Mouse (Mus musculus) CH12.LX (cell line): Measurements from ENCODE around the gene Olfr1344. TPM values are rescaled to one million over a fixed set of nuclear protein-coding genes. Genes with fewer than 3 reads are reported as not detected.

Experiments
- DNase-seq: peaks from one replicate; pipeline ENCODE4 v3.0.0-alpha.2; 2013; ENCODE audit errors: extremely low read depth
- H3K27ac ChIP-seq: 2 replicates; pipeline ENCODE4 v1.5.1; 2012; ENCODE audit warnings: low read depth, mild to moderate bottlenecking, control low read depth, moderate library complexity; ENCODE audit not compliant: insufficient read depth
- H3K27me3 ChIP-seq: replicated peaks from 2 replicates; pipeline ENCODE3; 2012; ENCODE audit warnings: inconsistent platforms
- H3K36me3 ChIP-seq, 2 experiments: replicated peaks in 1 of 2; 2 replicates each; pipeline versions ENCODE3 to v1.6.1; 2012; ENCODE audit warnings: inconsistent platforms in 1 of 2, low read length in 1 of 2, mild to moderate bottlenecking in 1 of 2, mixed read lengths in 1 of 2, moderate library complexity in 1 of 2; ENCODE audit not compliant: control insufficient read depth in 1 of 2, insufficient read depth in 1 of 2
- H3K4me1 ChIP-seq, 2 experiments: 2 replicates each; pipeline ENCODE4 v1.6.1; 2012; ENCODE audit warnings: inconsistent platforms in 1 of 2, moderate library complexity in 1 of 2; ENCODE audit not compliant: insufficient read depth in 2 of 2, control insufficient read depth in 1 of 2
- H3K4me2 ChIP-seq: 2 replicates; pipeline ENCODE4 v1.6.1; 2012; ENCODE audit warnings: low read depth, mild to moderate bottlenecking, control low read depth; ENCODE audit not compliant: poor library complexity, insufficient read depth, severe bottlenecking
- H3K4me3 ChIP-seq, 3 experiments: fragments of 150-350 bp in 1 of 3; sonication (generic) in 1 of 3; replicated peaks in 1 of 3; 2 replicates each; pipeline versions ENCODE3 to v1.5.1; 2011 to 2012; ENCODE audit warnings: low read depth in 2 of 3, low read length in 2 of 3, mild to moderate bottlenecking in 2 of 3, moderate library complexity in 2 of 3, control low read depth in 1 of 3, improper control_type of control experiment in 1 of 3, inconsistent platforms in 1 of 3, mixed read lengths in 1 of 3; ENCODE audit not compliant: poor library complexity in 1 of 3
- H3K79me2 ChIP-seq: replicated peaks from 2 replicates; pipeline ENCODE4 v1.6.1; 2012; ENCODE audit warnings: mild to moderate bottlenecking, moderate library complexity; ENCODE audit not compliant: control insufficient read depth, poor library complexity, insufficient read depth, severe bottlenecking; ENCODE audit errors: extremely low read depth
- H3K9ac ChIP-seq: 2 replicates; pipeline ENCODE4 v1.6.1; 2012; ENCODE audit warnings: low read depth, mild to moderate bottlenecking, control low read depth, moderate library complexity; ENCODE audit not compliant: insufficient read depth
- H3K9me3 ChIP-seq: replicated peaks from 2 replicates; pipeline ENCODE3; 2012; ENCODE audit warnings: low read length, inconsistent platforms, mixed read lengths
- CHD1 ChIP-seq: IDR thresholded peaks from 2 replicates; pipeline ENCODE4 v1.6.1; 2012; ENCODE audit warnings: low read depth, low read length, improper control_type of control experiment, inconsistent platforms
- CTCF ChIP-seq, 2 experiments: IDR thresholded peaks in 1 of 2; conservative IDR thresholded peaks in 1 of 2; 2 replicates each; pipeline ENCODE4 v1.5.1; 2011 to 2012; ENCODE audit warnings: low read depth in 2 of 2, low read length in 2 of 2, improper control_type of control experiment in 1 of 2, inconsistent platforms in 1 of 2, mild to moderate bottlenecking in 1 of 2, moderate library complexity in 1 of 2
- E2F4 ChIP-seq: IDR thresholded peaks from 2 replicates; pipeline ENCODE4 v1.6.1; 2011; ENCODE audit warnings: low read depth, low read length, improper control_type of control experiment; ENCODE audit not compliant: insufficient replicate concordance
- ELF1 ChIP-seq: IDR thresholded peaks from 2 replicates; pipeline ENCODE4 v1.6.1; 2014; ENCODE audit warnings: low read depth, mild to moderate bottlenecking, inconsistent platforms, low read length, improper control_type of control experiment
- ETS1 ChIP-seq: conservative IDR thresholded peaks from 2 replicates; pipeline ENCODE4 v1.6.1; 2012; ENCODE audit warnings: low read depth, mild to moderate bottlenecking, inconsistent platforms, low read length, improper control_type of control experiment, moderate library complexity
- HCFC1 ChIP-seq: IDR thresholded peaks from 2 replicates; pipeline ENCODE4 v1.6.1; 2012; ENCODE audit warnings: low read depth, mild to moderate bottlenecking, inconsistent platforms, low read length, improper control_type of control experiment
- IRF4 ChIP-seq: IDR thresholded peaks from 2 replicates; pipeline ENCODE4 v1.6.1; 2014; ENCODE audit warnings: low read depth, mild to moderate bottlenecking, inconsistent platforms, low read length, improper control_type of control experiment
- JUND ChIP-seq: conservative IDR thresholded peaks from 2 replicates; pipeline ENCODE4 v1.6.1; 2011; ENCODE audit warnings: low read depth, low read length, improper control_type of control experiment
- MAX ChIP-seq: IDR thresholded peaks from 2 replicates; pipeline ENCODE4 v1.6.1; 2011; ENCODE audit warnings: low read length, improper control_type of control experiment
- MAZ ChIP-seq: IDR thresholded peaks from 2 replicates; pipeline ENCODE4 v1.6.1; 2012; ENCODE audit warnings: low read depth, mild to moderate bottlenecking, inconsistent platforms, low read length, improper control_type of control experiment, moderate library complexity
- MEF2A ChIP-seq: IDR thresholded peaks from 2 replicates; pipeline ENCODE4 v1.6.1; 2014; ENCODE audit warnings: low read depth, mild to moderate bottlenecking, inconsistent platforms, low read length, improper control_type of control experiment, borderline replicate concordance
- NELFE ChIP-seq: IDR thresholded peaks from 2 replicates; pipeline ENCODE4 v1.6.1; 2011; ENCODE audit warnings: low read depth, low read length, improper control_type of control experiment
- PAX5 ChIP-seq: IDR thresholded peaks from 2 replicates; pipeline ENCODE4 v1.6.1; 2012; ENCODE audit warnings: low read length, inconsistent platforms, mixed read lengths
- POLR2A ChIP-seq: IDR thresholded peaks from 2 replicates; pipeline ENCODE4 v1.6.1; 2011; ENCODE audit warnings: low read depth, mild to moderate bottlenecking, improper control_type of control experiment, low read length
- POLR2AphosphoS2 ChIP-seq: IDR thresholded peaks from 2 replicates; pipeline ENCODE4 v1.6.1; 2011; ENCODE audit warnings: low read depth, low read length, improper control_type of control experiment
- RCOR1 ChIP-seq: conservative IDR thresholded peaks from 2 replicates; pipeline ENCODE4 v1.6.1; 2012; ENCODE audit warnings: low read depth, mild to moderate bottlenecking, inconsistent platforms, low read length, improper control_type of control experiment
- TBP ChIP-seq: conservative IDR thresholded peaks from 2 replicates; pipeline ENCODE4 v1.6.1; 2011; ENCODE audit warnings: low read depth, low read length, improper control_type of control experiment
- TCF12 ChIP-seq: IDR thresholded peaks from 2 replicates; pipeline ENCODE4 v1.6.1; 2014; ENCODE audit warnings: low read depth, mild to moderate bottlenecking, inconsistent platforms, low read length, improper control_type of control experiment
- UBTF ChIP-seq: IDR thresholded peaks from 2 replicates; pipeline ENCODE4 v1.6.1; 2012; ENCODE audit warnings: low read depth, mild to moderate bottlenecking, inconsistent platforms, low read length, improper control_type of control experiment, moderate library complexity
- USF1 ChIP-seq: IDR thresholded peaks from 2 replicates; pipeline ENCODE4 v1.6.1; 2014; ENCODE audit warnings: low read depth, mild to moderate bottlenecking, inconsistent platforms, low read length, improper control_type of control experiment
- USF2 ChIP-seq: conservative IDR thresholded peaks from 2 replicates; pipeline ENCODE4 v1.6.1; 2011; ENCODE audit warnings: low read depth, low read length, improper control_type of control experiment
- ZC3H11A ChIP-seq: IDR thresholded peaks from 2 replicates; pipeline ENCODE4 v1.6.1; 2012; ENCODE audit warnings: low read depth, mild to moderate bottlenecking, inconsistent platforms, low read length, improper control_type of control experiment
- dilution Hi-C: fragments of 300-500 bp; cut with MboI; formaldehyde crosslinking; loops from 2 replicates; pipeline ENCODE4 v1.14.3; 2020; ENCODE audit warnings: low sequenced_read_pairs; ENCODE audit not compliant: extremely low pct_unique_long_range_greater_than_20kb, extremely low pct_ligation_motif_present
- in situ Hi-C: fragments of 300-500 bp; cut with MboI; formaldehyde crosslinking; loops from 3 replicates; pipeline ENCODE4 v1.14.3; 2019; ENCODE audit warnings: low sequenced_read_pairs, low pct_ligation_motif_present, low pct_unique_long_range_greater_than_20kb, mixed read lengths
- polyA plus RNA-seq: library from polyadenylated mRNA; unstranded; fragments of >175 nt; gene quantifications from 2 replicates; pipeline ENCODE4 v1.2.1, GENCODE M21; 2012; ENCODE audit warnings: low read depth; ENCODE audit not compliant: insufficient read length
- total RNA-seq, 2 experiments: library from RNA; depleted of rRNA; stranded (reverse); fragments of 300-350 nt in 1 of 2; fragments of >200 nt in 1 of 2; gene quantifications; 2 replicates each; pipeline ENCODE4 v1.2.3; 2012 to 2014

The Olfr1344 gene
- total and polyA plus RNA-seq, 3 experiments = not detected

- dilution Hi-C loops = no loop called here
- H3K4me3 ChIP-seq = no peak overlapping the region
Measured at GRCm38 (mm10) chr7:6414626-6415441, 23.7 kb upstream of the Olfr1344 start.

DNA sequence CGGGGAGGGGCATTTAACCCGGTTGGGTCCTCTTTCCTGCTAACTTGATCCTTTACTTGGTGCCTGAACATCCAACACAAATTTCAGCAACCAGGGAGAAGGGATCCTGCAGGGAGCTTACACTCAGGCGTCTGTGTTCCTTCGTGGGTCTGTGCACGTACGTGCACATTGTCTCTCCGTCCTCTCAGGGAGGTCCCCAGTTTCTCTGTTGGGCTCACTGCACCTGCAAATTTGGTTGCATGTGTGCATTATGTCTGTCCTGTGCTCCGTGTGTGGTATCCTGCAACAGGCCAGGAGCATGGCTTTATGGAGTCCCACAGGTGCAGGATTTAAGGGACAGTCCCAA lies 23.1 kb upstream of the Olfr1344 start:
- no peak overlapping the region for H3K9ac ChIP-seq
- H3K27ac ChIP-seq = no peak overlapping the region
- peaks cover 11% of the 10 kb centered on the region for H3K9me3 ChIP-seq
- TF ChIP-seq UBTF (no peak), USF2 (no peak), MAX (no peak), HCFC1 (no peak), TBP (no peak), CHD1 (no peak), JUND (no peak), TCF12 (no peak), CTCF (conservative IDR thresholded peaks at IDR 0.05 in 1 of 2, IDR thresholded peaks at IDR 0.05 in 1 of 2; ENCODE audit: low read depth in 2 of 2, low read length in 2 of 2) (no peak), ELF1 (no peak), POLR2A (no peak), ZC3H11A (no peak), POLR2AphosphoS2 (no peak), MAZ (no peak), USF1 (no peak), E2F4 (no peak), IRF4 (no peak), RCOR1 (no peak), PAX5 (no peak)
- H3K27me3 ChIP-seq = no peaks in the 10 kb centered on the region
- dilution Hi-C loops (no loop called here), in situ Hi-C loops (no loop called here)
- H3K79me2 ChIP-seq = no peaks in the 10 kb centered on the region
- H3K4me2 ChIP-seq = no peak overlapping the region
- H3K36me3 ChIP-seq = no peaks in the 10 kb centered on the region
- H3K4me3 ChIP-seq = no peak overlapping the region
- DNase-seq = no peak
- H3K4me1 ChIP-seq = no peaks in the 10 kb centered on the region

More at GRCm38 (mm10) chr7:6414626-6415441, 23.7 kb upstream of the Olfr1344 start:
- Histone ChIP-seq H3K9ac (no peak overlapping the region), H3K27me3 (no peaks in the 10 kb centered on the region), H3K27ac (no peak overlapping the region), H3K4me1 (no peaks in the 10 kb centered on the region), H3K79me2 (no peaks in the 10 kb centered on the region), H3K4me2 (no peak overlapping the region), H3K9me3 (peaks cover 15% of the 10 kb centered on the region), H3K36me3 (no peaks in the 10 kb centered on the region)
- no peak for TF ChIP-seq NELFE
- no peak for TF ChIP-seq ETS1
- no peak for TF ChIP-seq MEF2A
- in situ Hi-C loops = no loop called here
- DNase-seq = no peak
